Mouse (Mus musculus): Measurements from ENCODE around the gene Atrn.
"Not testable (repeated sequence)": the region's sequence is repeated elsewhere in the genome, so short reads cannot be mapped to it uniquely, and the experiment has no call there.

Atrn gene

GRCm38 (mm10) chr2:130961851-130962250 lies 55.6 kb downstream of the Atrn start:
- DNase-seq (ENCODE audit: low spot score), result no peak

- DNase-seq (ENCODE audit: low spot score), result no peak
These were observed 58.7 kb downstream of the Atrn start for GRCm38 (mm10) chr2:130965042-130965441.

GRCm38 (mm10) chr2:130971030-130971429 lies 64.7 kb downstream of the Atrn start:
- DNase-seq (ENCODE audit: low spot score), result no peak

- DNase-seq (ENCODE audit: low spot score), result no peak
These were observed 66.1 kb downstream of the Atrn start for GRCm38 (mm10) chr2:130972386-130972785.

GRCm38 (mm10) chr2:130974928-130975327 lies 68.6 kb downstream of the Atrn start:
- DNase-seq (ENCODE audit: low spot score), result no peak

- no peak for DNase-seq (ENCODE audit: low spot score)
These were observed 71.3 kb downstream of the Atrn start for GRCm38 (mm10) chr2:130977589-130977988.

- no peak for DNase-seq (ENCODE audit: low spot score)
These were observed 72.0 kb downstream of the Atrn start for GRCm38 (mm10) chr2:130978058-130978847.

- DNase-seq (ENCODE audit: low spot score), result no peak
These were observed 72.8 kb downstream of the Atrn start for GRCm38 (mm10) chr2:130979138-130979537.

GRCm38 (mm10) chr2:130992818-130993217 lies 86.5 kb downstream of the Atrn start:
- DNase-seq (ENCODE audit: low spot score), result no peak

GRCm38 (mm10) chr2:131009123-131009522 lies 102.8 kb downstream of the Atrn start:
- DNase-seq (ENCODE audit: low spot score), result no peak

GRCm38 (mm10) chr2:131010566-131010965 lies 104.3 kb downstream of the Atrn start:
- DNase-seq (ENCODE audit: low spot score), result no peak

- no peak for DNase-seq (ENCODE audit: low spot score)
These were observed 118.9 kb downstream of the Atrn start for GRCm38 (mm10) chr2:131025230-131025629.

- DNase-seq (ENCODE audit: low spot score), result no peak
These were observed 120.6 kb downstream of the Atrn start for GRCm38 (mm10) chr2:131026941-131027340.

GRCm38 (mm10) chr2:131029065-131029935 lies 123.0 kb downstream of the Atrn start:
- DNase-seq (ENCODE audit: low spot score), result peak; percentile 42

GRCm38 (mm10) chr2:131030561-131030960 lies 124.3 kb downstream of the Atrn start:
- DNase-seq (ENCODE audit: low spot score), result no peak

- no peak for DNase-seq (ENCODE audit: low spot score)
These were observed 124.7 kb downstream of the Atrn start for GRCm38 (mm10) chr2:131030998-131031397.

- DNase-seq (ENCODE audit: low spot score), result not testable (repeated sequence)
These were observed 125.1 kb downstream of the Atrn start for GRCm38 (mm10) chr2:131031406-131031805.

- DNase-seq (ENCODE audit: low spot score), result no peak
These were observed 130.0 kb downstream of the Atrn start for GRCm38 (mm10) chr2:131036343-131036742.

- DNase-seq (ENCODE audit: low spot score), result no peak
These were observed 130.5 kb downstream of the Atrn start for GRCm38 (mm10) chr2:131036757-131037156.

- DNase-seq (ENCODE audit: low spot score), result no peak
These were observed 131.1 kb downstream of the Atrn start for GRCm38 (mm10) chr2:131037226-131037990.

- DNase-seq (ENCODE audit: low spot score), result no peak
These were observed 131.9 kb downstream of the Atrn start for GRCm38 (mm10) chr2:131038197-131038596.

- no peak for DNase-seq (ENCODE audit: low spot score)
These were observed 132.4 kb downstream of the Atrn start for GRCm38 (mm10) chr2:131038675-131039074.
